Mouse (Mus musculus) forebrain, embryonic 13.5 days (tissue): Measurements from ENCODE around the gene Slc26a9. TPM values are rescaled to one million over a fixed set of nuclear protein-coding genes. Genes with fewer than 3 reads are reported as not detected.

Experiments
- ATAC-seq: fragments of 200-750 bp; cut with Nextera tagmentation; 2 replicates; pipeline ENCODE4 v1.8.0; 2017
- H3K27ac ChIP-seq: fragments of 300-500 bp; sonication (generic); 2 replicates; pipeline ENCODE4 v1.5.1; 2015; ENCODE audit warnings: inconsistent platforms, mild to moderate bottlenecking, moderate library complexity
- H3K27me3 ChIP-seq: fragments of 300-500 bp; sonication (generic); 2 replicates; pipeline ENCODE4 v1.6.1; 2015; ENCODE audit warnings: mild to moderate bottlenecking, inconsistent platforms
- H3K36me3 ChIP-seq: fragments of 300-500 bp; sonication (generic); 2 replicates; pipeline ENCODE4 v1.6.1; 2015; ENCODE audit warnings: mild to moderate bottlenecking, inconsistent platforms; ENCODE audit not compliant: poor library complexity, severe bottlenecking
- H3K4me1 ChIP-seq: fragments of 300-500 bp; sonication (generic); 2 replicates; pipeline ENCODE4 v1.6.1; 2015; ENCODE audit warnings: inconsistent platforms
- H3K4me2 ChIP-seq: fragments of 300-500 bp; sonication (generic); 2 replicates; pipeline ENCODE4 v1.6.1; 2015; ENCODE audit warnings: inconsistent platforms, mild to moderate bottlenecking, moderate library complexity
- H3K4me3 ChIP-seq: fragments of 300-500 bp; sonication (generic); 2 replicates; pipeline ENCODE4 v1.5.1; 2015; ENCODE audit warnings: mild to moderate bottlenecking, inconsistent platforms
- H3K9ac ChIP-seq: fragments of 300-500 bp; sonication (generic); 2 replicates; pipeline ENCODE4 v1.6.1; 2015; ENCODE audit warnings: mild to moderate bottlenecking, inconsistent platforms
- H3K9me3 ChIP-seq: fragments of 300-500 bp; sonication (generic); replicated peaks from 2 replicates; pipeline ENCODE4 v1.6.1; 2016; ENCODE audit warnings: inconsistent platforms
- WGBS: fragments of 180-500 bp; shearing (Covaris S2); methylation state at CpG from one replicate; pipeline ENCODE4 v1.1.7; 2015; 5-methylcytosine and 5-hydroxymethylcytosine counted together
- polyA plus RNA-seq: library from polyadenylated mRNA; unstranded; fragments of >200 nt; fragmentation: Nextera tagmentation; extraction: Ambion mirVana; gene quantifications from 2 replicates; pipeline ENCODE4 v1.2.1, GENCODE M21; 2015

Gene Slc26a9
- polyA plus RNA-seq, 1 experiment from 2014 or later: 0.05 TPM

DNA sequence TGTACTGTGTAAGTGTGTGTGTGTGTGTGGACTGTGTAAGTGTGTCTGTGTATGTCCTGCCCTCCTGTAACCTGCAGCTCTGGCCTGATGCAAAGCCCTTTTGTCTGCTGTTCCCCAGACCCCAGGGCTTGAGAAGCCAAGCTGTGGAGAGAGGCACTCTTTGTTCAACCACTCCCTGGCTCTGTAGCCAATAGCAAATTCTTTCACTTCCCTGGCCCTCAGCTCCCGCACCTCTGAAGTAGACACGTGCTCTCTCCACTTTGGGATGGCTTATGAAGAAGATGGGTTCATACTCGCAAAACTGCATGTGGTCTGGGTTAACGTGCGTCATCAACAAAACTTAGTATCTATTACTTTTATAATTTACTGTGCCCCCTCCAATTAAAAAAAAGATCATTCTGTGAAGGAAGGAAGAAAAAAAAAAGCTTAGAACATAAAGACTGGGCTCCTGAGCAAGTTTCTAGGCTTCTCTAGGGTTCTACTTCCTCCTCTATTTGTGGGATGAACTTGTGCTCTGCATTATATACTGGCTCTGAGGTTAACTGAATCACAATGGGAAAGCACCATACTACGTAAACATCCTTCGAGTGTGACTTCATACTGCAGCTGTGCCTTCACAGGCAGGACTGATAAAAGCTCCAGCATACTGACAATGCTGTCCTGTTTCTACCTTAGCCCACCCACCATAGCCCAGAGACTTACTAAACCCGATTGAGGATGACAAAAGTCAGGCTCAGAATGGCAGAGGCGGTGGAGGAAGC is 16.0 kb downstream of the Slc26a9 start:
- Histone ChIP-seq H3K4me3 (no peak overlapping the region), H3K9ac (no peak overlapping the region), H3K36me3 (no peaks in the 10 kb centered on the region), H3K27ac (no peak overlapping the region), H3K9me3 (no peaks in the 10 kb centered on the region), H3K4me1 (0 out of 2 replicates have a peak, but pooled peaks cover 5% of the 10 kb centered on the region), H3K27me3 (no peaks in the 10 kb centered on the region), H3K4me2 (no peak overlapping the region)
- WGBS: 67% methylated on average over 9 of the region's 9 CpGs
- ATAC-seq: no peak

- WGBS: 92% methylated on average over 3 of the region's 3 CpGs
- ATAC-seq: no peak
- no peaks in the 10 kb centered on the region for H3K27me3 ChIP-seq
- no peak overlapping the region for H3K27ac ChIP-seq
- H3K4me2 ChIP-seq: no peak overlapping the region
- no peaks in the 10 kb centered on the region for H3K36me3 ChIP-seq
- H3K4me3 ChIP-seq: no peak overlapping the region
- H3K4me1 ChIP-seq: 0 out of 2 replicates have a peak, but pooled peaks cover 5% of the 10 kb centered on the region
- no peak overlapping the region for H3K9ac ChIP-seq
- H3K9me3 ChIP-seq: no peaks in the 10 kb centered on the region
These were observed 16.6 kb downstream of the Slc26a9 start for GRCm38 (mm10) chr1:131760428-131760820.

- Histone ChIP-seq H3K9me3 (no peaks in the 10 kb centered on the region), H3K4me1 (0 out of 2 replicates have a peak, but pooled peaks cover 5% of the 10 kb centered on the region), H3K36me3 (no peaks in the 10 kb centered on the region), H3K4me3 (no peak overlapping the region), H3K27ac (no peak overlapping the region), H3K4me2 (no peak overlapping the region), H3K27me3 (no peaks in the 10 kb centered on the region), H3K9ac (no peak overlapping the region)
- ATAC-seq: no peak
- 91% methylated on average over 13 of the region's 13 CpGs for WGBS
These were observed 17.4 kb downstream of the Slc26a9 start for GRCm38 (mm10) chr1:131761079-131761831.

GRCm38 (mm10) chr1:131763683-131764082 is 19.9 kb downstream of the Slc26a9 start:
- Histone ChIP-seq H3K36me3 (no peaks in the 10 kb centered on the region), H3K9me3 (no peaks in the 10 kb centered on the region), H3K27me3 (no peaks in the 10 kb centered on the region), H3K4me3 (no peak overlapping the region), H3K27ac (no peak overlapping the region), H3K9ac (no peak overlapping the region), H3K4me2 (no peak overlapping the region), H3K4me1 (0 out of 2 replicates have a peak, but pooled peaks cover 3% of the 10 kb centered on the region)
- no peak for ATAC-seq
- 57% methylated on average over 9 of the region's 9 CpGs for WGBS

DNA sequence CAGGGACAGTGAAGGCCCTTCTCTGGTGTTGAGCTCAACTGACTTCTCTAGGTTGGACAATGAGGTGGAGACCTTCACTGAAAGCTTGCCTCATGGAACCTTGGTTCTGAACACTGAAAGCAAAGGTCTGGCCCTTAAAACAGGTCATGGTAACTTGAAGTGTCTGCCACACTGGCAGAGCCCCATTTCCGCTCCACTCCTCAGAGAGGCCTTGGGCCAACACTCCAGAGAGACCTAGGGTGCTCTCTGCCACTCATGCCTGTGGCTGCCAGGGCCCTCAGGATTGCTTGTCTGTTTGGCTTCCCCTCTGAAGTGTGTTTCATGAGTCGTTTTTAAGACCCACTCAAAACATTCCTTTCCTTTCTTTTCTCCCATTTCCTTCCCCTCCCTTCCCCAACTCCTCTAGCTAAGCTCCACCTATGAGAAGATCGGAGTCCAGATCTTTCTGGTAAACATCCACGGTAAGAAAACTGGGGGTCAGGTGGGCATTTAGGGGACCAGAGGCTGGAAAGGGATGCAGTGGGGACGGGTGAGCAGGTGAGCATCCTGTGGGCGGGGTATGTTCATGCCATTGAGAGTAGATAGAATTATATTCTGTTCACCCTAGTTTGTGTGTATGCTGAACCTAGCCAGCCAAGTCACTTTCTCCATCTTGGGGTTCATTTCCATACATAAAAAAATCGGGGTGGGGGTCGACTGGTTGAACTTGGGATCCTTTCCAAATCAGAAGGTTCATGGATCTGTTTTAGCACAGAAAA is 20.9 kb downstream of the Slc26a9 start:
- Histone ChIP-seq H3K9me3 (no peaks in the 10 kb centered on the region), H3K4me3 (no peak overlapping the region), H3K27me3 (no peaks in the 10 kb centered on the region), H3K4me1 (peaks cover 4% of the 10 kb centered on the region), H3K27ac (no peak overlapping the region), H3K9ac (no peak overlapping the region), H3K36me3 (no peaks in the 10 kb centered on the region), H3K4me2 (no peak overlapping the region)
- WGBS: 67% methylated on average over 8 of the region's 8 CpGs
- no peak for ATAC-seq

DNA sequence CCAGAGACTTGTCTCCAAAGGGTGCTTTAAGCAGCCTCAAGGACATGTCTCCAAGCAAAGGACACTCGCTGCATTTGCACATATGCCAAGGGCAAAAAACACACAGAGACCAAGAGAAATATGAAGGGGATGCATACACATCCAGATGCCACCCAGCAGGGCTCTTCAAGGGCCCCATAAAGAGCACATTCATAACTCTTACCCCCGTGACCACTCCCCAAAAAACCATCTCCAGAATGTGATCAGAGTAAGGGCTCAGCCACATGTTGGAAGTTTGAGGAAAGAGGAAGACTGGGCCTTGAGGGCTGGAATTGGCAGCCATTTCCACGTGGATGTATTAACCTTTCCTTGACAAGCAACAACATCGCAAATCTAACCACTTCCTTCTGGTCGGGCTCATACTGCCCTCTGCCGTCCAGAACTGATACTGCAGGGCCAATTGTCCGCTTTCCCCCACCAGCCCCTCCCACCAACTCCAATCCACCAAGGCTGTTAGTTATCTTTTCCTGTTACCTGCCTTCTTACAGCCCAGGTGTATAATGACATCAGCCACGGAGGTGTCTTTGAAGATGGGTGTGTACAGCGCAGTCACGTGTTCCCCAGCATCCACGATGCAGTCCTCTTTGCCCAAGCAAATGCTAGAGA is 21.7 kb downstream of the Slc26a9 start:
- no peaks in the 10 kb centered on the region for H3K27me3 ChIP-seq
- H3K27ac ChIP-seq: no peak overlapping the region
- WGBS: 11% methylated on average over 11 of the region's 11 CpGs
- no peaks in the 10 kb centered on the region for H3K36me3 ChIP-seq
- no peak overlapping the region for H3K9ac ChIP-seq
- no peak overlapping the region for H3K4me3 ChIP-seq
- no peak overlapping the region for H3K4me2 ChIP-seq
- H3K9me3 ChIP-seq: no peaks in the 10 kb centered on the region
- ATAC-seq: peak; percentile 48
- peaks cover 9% of the 10 kb centered on the region for H3K4me1 ChIP-seq

GRCm38 (mm10) chr1:131769296-131769695 is 25.5 kb downstream of the Slc26a9 start:
- no peak overlapping the region for H3K9ac ChIP-seq
- H3K4me2 ChIP-seq: no peak overlapping the region
- no peak overlapping the region for H3K4me3 ChIP-seq
- no peaks in the 10 kb centered on the region for H3K9me3 ChIP-seq
- ATAC-seq: no peak
- H3K4me1 ChIP-seq: peaks cover 16% of the 10 kb centered on the region
- no peaks in the 10 kb centered on the region for H3K36me3 ChIP-seq
- 73% methylated on average over 3 of the region's 3 CpGs for WGBS
- no peak overlapping the region for H3K27ac ChIP-seq
- no peaks in the 10 kb centered on the region for H3K27me3 ChIP-seq

DNA sequence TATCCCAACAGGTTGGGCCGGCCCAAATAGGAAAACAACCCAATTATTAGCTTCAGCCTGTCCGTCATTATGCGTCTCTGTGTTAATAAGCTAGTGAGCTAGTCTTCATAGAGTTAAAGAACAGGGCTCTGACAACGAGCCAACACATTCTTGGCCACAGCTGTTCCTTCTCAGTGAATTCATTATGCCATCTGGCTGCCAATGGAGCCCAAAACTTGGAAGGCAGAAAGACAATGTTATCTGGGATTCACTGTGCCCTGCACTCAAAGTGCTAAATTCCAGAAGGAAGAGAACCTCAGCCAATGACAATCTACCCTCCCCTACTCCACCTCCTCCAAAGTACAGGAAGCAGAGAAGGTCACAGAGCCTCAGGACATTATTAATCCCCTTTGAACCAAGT is 26.8 kb downstream of the Slc26a9 start:
- 11% methylated on average over 4 of the region's 4 CpGs for WGBS
- peak; percentile 91 for ATAC-seq
- Histone ChIP-seq H3K4me1 (peaks cover 16% of the 10 kb centered on the region), H3K4me3 (no peak overlapping the region), H3K9ac (no peak overlapping the region), H3K36me3 (no peaks in the 10 kb centered on the region), H3K9me3 (no peaks in the 10 kb centered on the region), H3K4me2 (no peak overlapping the region), H3K27me3 (no peaks in the 10 kb centered on the region), H3K27ac (peak overlapping the region; percentile 67)

DNA sequence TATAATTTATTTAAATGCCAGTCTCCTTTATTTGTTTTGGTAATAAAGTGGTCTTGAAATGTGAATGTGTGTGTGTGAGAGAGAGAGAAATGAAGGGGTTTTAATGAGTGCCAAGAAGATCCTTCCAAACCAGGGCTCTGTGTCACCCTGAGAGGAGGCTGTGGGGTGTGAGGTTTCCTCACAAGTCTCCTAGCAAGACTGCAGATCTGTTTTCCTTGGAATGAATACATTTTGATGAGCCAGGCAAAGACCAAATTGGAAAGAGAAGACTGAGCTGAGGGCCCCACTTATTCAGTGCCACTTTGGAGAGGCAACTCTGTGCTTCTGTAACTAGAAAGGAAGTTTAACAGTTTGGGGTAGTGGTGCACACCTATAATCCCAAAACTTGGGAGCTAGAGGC is 27.6 kb downstream of the Slc26a9 start:
- Histone ChIP-seq H3K9me3 (no peaks in the 10 kb centered on the region), H3K4me3 (no peak overlapping the region), H3K4me1 (peaks cover 16% of the 10 kb centered on the region), H3K27ac (peak overlapping the region; percentile 55), H3K4me2 (no peak overlapping the region), H3K9ac (no peak overlapping the region), H3K27me3 (no peaks in the 10 kb centered on the region), H3K36me3 (no peaks in the 10 kb centered on the region)
- ATAC-seq: no peak

GRCm38 (mm10) chr1:131794591-131794990 is 50.8 kb downstream of the Slc26a9 start:
- H3K27ac ChIP-seq: no peak overlapping the region
- H3K27me3 ChIP-seq: 0 out of 2 replicates have a peak, but pooled peaks cover 9% of the 10 kb centered on the region
- no peaks in the 10 kb centered on the region for H3K9me3 ChIP-seq
- ATAC-seq: peak; percentile 45; the same call in 1 of the 2 replicates
- 23% methylated on average over 3 of the region's 3 CpGs for WGBS
- H3K9ac ChIP-seq: no peak overlapping the region
- H3K4me3 ChIP-seq: no peak overlapping the region
- no peak overlapping the region for H3K4me2 ChIP-seq
- no peaks in the 10 kb centered on the region for H3K36me3 ChIP-seq
- peaks cover 8% of the 10 kb centered on the region; the same call in 1 of the 2 replicates for H3K4me1 ChIP-seq

DNA sequence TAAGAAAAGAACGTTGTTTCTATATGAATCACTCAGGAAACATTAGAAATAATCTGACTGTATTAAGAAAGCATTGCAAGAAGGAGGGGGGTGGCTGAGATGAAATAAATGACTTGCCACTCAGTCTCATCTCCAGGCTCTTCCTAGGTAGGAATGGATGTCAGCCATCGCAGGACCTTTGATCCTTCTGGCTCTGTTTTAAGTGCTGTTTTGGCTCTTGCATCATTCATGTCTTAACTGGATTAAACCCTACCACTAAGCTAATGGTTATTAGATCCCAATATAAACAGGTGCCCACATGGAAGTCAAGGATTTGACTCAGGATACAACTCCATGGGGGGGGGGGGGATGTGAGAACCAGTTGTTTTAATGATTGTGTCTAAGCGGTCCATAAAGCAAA is 51.3 kb downstream of the Slc26a9 start:
- 85% methylated on average over 3 of the region's 3 CpGs for WGBS
- H3K36me3 ChIP-seq: no peaks in the 10 kb centered on the region
- no peak overlapping the region for H3K4me3 ChIP-seq
- no peak overlapping the region for H3K9ac ChIP-seq
- ATAC-seq: no peak
- no peak overlapping the region for H3K4me2 ChIP-seq
- H3K4me1 ChIP-seq: peaks cover 8% of the 10 kb centered on the region; the same call in 1 of the 2 replicates
- 0 out of 2 replicates have a peak, but pooled peaks cover 9% of the 10 kb centered on the region for H3K27me3 ChIP-seq
- H3K9me3 ChIP-seq: no peaks in the 10 kb centered on the region
- H3K27ac ChIP-seq: no peak overlapping the region
